Mouse (Mus musculus): ENCODE data around the gene Thada.

- TF ChIP-seq CTCF (conservative IDR thresholded peaks at IDR 0.05; ENCODE audit: insufficient read depth, insufficient read length, low read depth, low read length) (no peak), POLR2A (IDR thresholded peaks at IDR 0.05; ENCODE audit: low read depth, low read length) (no peak)
These were observed 113.2 kb downstream of the Thada start for GRCm38 (mm10) chr17:84352790-84353154.
